Mouse (Mus musculus): ENCODE data around the gene Acy3.

DNA sequence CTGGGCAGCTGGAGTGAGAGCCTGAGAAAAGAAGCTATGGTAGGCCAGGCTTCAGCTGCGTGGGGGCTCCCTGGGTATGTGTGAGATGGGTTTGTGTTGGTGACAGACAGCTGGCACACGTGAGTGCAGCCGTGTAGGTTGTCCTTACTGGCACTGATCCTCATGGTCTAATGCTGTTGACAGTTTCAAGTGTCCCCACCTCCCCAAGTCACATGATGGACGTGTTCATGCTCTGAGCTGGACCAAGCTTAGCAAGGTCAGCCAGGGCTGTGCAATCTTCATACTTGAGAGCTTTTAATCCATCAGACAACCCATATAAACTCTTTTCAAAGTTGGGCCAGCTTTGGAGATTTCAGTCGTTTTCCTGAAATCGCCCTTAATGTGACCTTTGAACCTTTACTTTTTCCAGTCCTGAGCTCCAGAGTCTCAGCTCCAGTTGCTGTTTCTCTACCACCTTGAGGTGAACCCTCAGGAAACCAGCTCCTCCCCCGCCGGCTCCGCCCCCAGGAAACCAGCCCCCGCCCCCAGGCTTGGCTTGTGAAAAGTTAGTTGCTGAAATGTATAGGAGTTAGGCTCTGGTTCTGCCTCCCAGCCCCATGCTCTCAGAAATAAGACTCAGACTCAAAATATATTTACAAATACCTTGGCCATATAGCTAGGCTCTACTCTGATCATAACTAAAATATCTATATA lies 40.4 kb upstream of the Acy3 start:
- TF ChIP-seq CTCF (IDR thresholded peaks at IDR 0.05; ENCODE audit: insufficient read depth, low read length) (no peak), POLR2A (IDR thresholded peaks at IDR 0.05; ENCODE audit: borderline replicate concordance, extremely low read depth, low read depth, low read length) (no peak)

Measured in lung, adult 2 months (tissue).